Mouse (Mus musculus) urinary bladder, postnatal 14 days (tissue): ENCODE results near the gene Gm21739.
"Not testable (repeated sequence)": the region's sequence is repeated elsewhere in the genome, so short reads cannot be mapped to it uniquely, and the experiment has no call there.

Experiments used
- DNase-seq: peaks from one replicate; pipeline ENCODE4 v3.0.0; 2021; ENCODE audit warnings: low spot score

Gene Gm21739

GRCm38 (mm10) chrY:44264344-44264743, at the start of gene Gm21739:
Gene Gm21739, minus strand, starts transcription at chrY:44264444.
- DNase-seq = not testable (repeated sequence)
